Mouse (Mus musculus) CH12.LX (cell line): Measurements from ENCODE around the gene Bckdk. TPM values are rescaled to one million over a fixed set of nuclear protein-coding genes. Genes with fewer than 3 reads are reported as not detected.

ENCODE experiments used
- DNase-seq: peaks from one replicate; pipeline ENCODE4 v3.0.0-alpha.2; 2013; ENCODE audit errors: extremely low read depth
- H3K27ac ChIP-seq: 2 replicates; pipeline ENCODE4 v1.5.1; 2012; ENCODE audit warnings: low read depth, mild to moderate bottlenecking, control low read depth, moderate library complexity; ENCODE audit not compliant: insufficient read depth
- H3K27me3 ChIP-seq: replicated peaks from 2 replicates; pipeline ENCODE3; 2012; ENCODE audit warnings: inconsistent platforms
- H3K36me3 ChIP-seq, 2 experiments: replicated peaks in 1 of 2; 2 replicates each; pipeline versions ENCODE3 to v1.6.1; 2012; ENCODE audit warnings: inconsistent platforms in 1 of 2, low read length in 1 of 2, mild to moderate bottlenecking in 1 of 2, mixed read lengths in 1 of 2, moderate library complexity in 1 of 2; ENCODE audit not compliant: control insufficient read depth in 1 of 2, insufficient read depth in 1 of 2
- H3K4me1 ChIP-seq, 2 experiments: 2 replicates each; pipeline ENCODE4 v1.6.1; 2012; ENCODE audit warnings: inconsistent platforms in 1 of 2, moderate library complexity in 1 of 2; ENCODE audit not compliant: insufficient read depth in 2 of 2, control insufficient read depth in 1 of 2
- H3K4me2 ChIP-seq: 2 replicates; pipeline ENCODE4 v1.6.1; 2012; ENCODE audit warnings: low read depth, mild to moderate bottlenecking, control low read depth; ENCODE audit not compliant: poor library complexity, insufficient read depth, severe bottlenecking
- H3K4me3 ChIP-seq, 3 experiments: fragments of 150-350 bp in 1 of 3; sonication (generic) in 1 of 3; replicated peaks in 1 of 3; 2 replicates each; pipeline versions ENCODE3 to v1.5.1; 2011 to 2012; ENCODE audit warnings: low read depth in 2 of 3, low read length in 2 of 3, mild to moderate bottlenecking in 2 of 3, moderate library complexity in 2 of 3, control low read depth in 1 of 3, improper control_type of control experiment in 1 of 3, inconsistent platforms in 1 of 3, mixed read lengths in 1 of 3; ENCODE audit not compliant: poor library complexity in 1 of 3
- H3K79me2 ChIP-seq: replicated peaks from 2 replicates; pipeline ENCODE4 v1.6.1; 2012; ENCODE audit warnings: mild to moderate bottlenecking, moderate library complexity; ENCODE audit not compliant: control insufficient read depth, poor library complexity, insufficient read depth, severe bottlenecking; ENCODE audit errors: extremely low read depth
- H3K9ac ChIP-seq: 2 replicates; pipeline ENCODE4 v1.6.1; 2012; ENCODE audit warnings: low read depth, mild to moderate bottlenecking, control low read depth, moderate library complexity; ENCODE audit not compliant: insufficient read depth
- H3K9me3 ChIP-seq: replicated peaks from 2 replicates; pipeline ENCODE3; 2012; ENCODE audit warnings: low read length, inconsistent platforms, mixed read lengths
- BHLHE40 ChIP-seq: IDR thresholded peaks from 2 replicates; pipeline ENCODE4 v1.6.1; 2011; ENCODE audit warnings: mild to moderate bottlenecking, low read depth, low read length, improper control_type of control experiment
- CHD1 ChIP-seq: IDR thresholded peaks from 2 replicates; pipeline ENCODE4 v1.6.1; 2012; ENCODE audit warnings: low read depth, low read length, improper control_type of control experiment, inconsistent platforms
- CHD2 ChIP-seq: IDR thresholded peaks from 2 replicates; pipeline ENCODE4 v1.6.1; 2011; ENCODE audit warnings: low read length, improper control_type of control experiment
- CTCF ChIP-seq, 2 experiments: IDR thresholded peaks in 1 of 2; conservative IDR thresholded peaks in 1 of 2; 2 replicates each; pipeline ENCODE4 v1.5.1; 2011 to 2012; ENCODE audit warnings: low read depth in 2 of 2, low read length in 2 of 2, improper control_type of control experiment in 1 of 2, inconsistent platforms in 1 of 2, mild to moderate bottlenecking in 1 of 2, moderate library complexity in 1 of 2
- E2F4 ChIP-seq: IDR thresholded peaks from 2 replicates; pipeline ENCODE4 v1.6.1; 2011; ENCODE audit warnings: low read depth, low read length, improper control_type of control experiment; ENCODE audit not compliant: insufficient replicate concordance
- HCFC1 ChIP-seq: IDR thresholded peaks from 2 replicates; pipeline ENCODE4 v1.6.1; 2012; ENCODE audit warnings: low read depth, mild to moderate bottlenecking, inconsistent platforms, low read length, improper control_type of control experiment
- IRF4 ChIP-seq: IDR thresholded peaks from 2 replicates; pipeline ENCODE4 v1.6.1; 2014; ENCODE audit warnings: low read depth, mild to moderate bottlenecking, inconsistent platforms, low read length, improper control_type of control experiment
- JUN ChIP-seq: IDR thresholded peaks from 2 replicates; pipeline ENCODE4 v1.6.1; 2011; ENCODE audit warnings: low read depth, mild to moderate bottlenecking, low read length, improper control_type of control experiment, moderate library complexity; ENCODE audit not compliant: insufficient read depth
- MAX ChIP-seq: IDR thresholded peaks from 2 replicates; pipeline ENCODE4 v1.6.1; 2011; ENCODE audit warnings: low read length, improper control_type of control experiment
- MAZ ChIP-seq: IDR thresholded peaks from 2 replicates; pipeline ENCODE4 v1.6.1; 2012; ENCODE audit warnings: low read depth, mild to moderate bottlenecking, inconsistent platforms, low read length, improper control_type of control experiment, moderate library complexity
- MXI1 ChIP-seq: IDR thresholded peaks from 2 replicates; pipeline ENCODE4 v1.6.1; 2011; ENCODE audit warnings: mild to moderate bottlenecking, low read depth, low read length, improper control_type of control experiment
- MYC ChIP-seq: IDR thresholded peaks from 2 replicates; pipeline ENCODE4 v1.6.1; 2011; ENCODE audit warnings: low read depth, mild to moderate bottlenecking, improper control_type of control experiment, low read length
- NELFE ChIP-seq: IDR thresholded peaks from 2 replicates; pipeline ENCODE4 v1.6.1; 2011; ENCODE audit warnings: low read depth, low read length, improper control_type of control experiment
- NRF1 ChIP-seq: IDR thresholded peaks from 2 replicates; pipeline ENCODE4 v1.6.1; 2014; ENCODE audit warnings: low read depth, mild to moderate bottlenecking, inconsistent platforms, low read length, improper control_type of control experiment, moderate library complexity
- PAX5 ChIP-seq: IDR thresholded peaks from 2 replicates; pipeline ENCODE4 v1.6.1; 2012; ENCODE audit warnings: low read length, inconsistent platforms, mixed read lengths
- RCOR1 ChIP-seq: conservative IDR thresholded peaks from 2 replicates; pipeline ENCODE4 v1.6.1; 2012; ENCODE audit warnings: low read depth, mild to moderate bottlenecking, inconsistent platforms, low read length, improper control_type of control experiment
- SMC3 ChIP-seq: IDR thresholded peaks from 2 replicates; pipeline ENCODE4 v1.6.1; 2011; ENCODE audit warnings: low read depth, low read length, improper control_type of control experiment
- TBP ChIP-seq: conservative IDR thresholded peaks from 2 replicates; pipeline ENCODE4 v1.6.1; 2011; ENCODE audit warnings: low read depth, low read length, improper control_type of control experiment
- TCF12 ChIP-seq: IDR thresholded peaks from 2 replicates; pipeline ENCODE4 v1.6.1; 2014; ENCODE audit warnings: low read depth, mild to moderate bottlenecking, inconsistent platforms, low read length, improper control_type of control experiment
- USF1 ChIP-seq: IDR thresholded peaks from 2 replicates; pipeline ENCODE4 v1.6.1; 2014; ENCODE audit warnings: low read depth, mild to moderate bottlenecking, inconsistent platforms, low read length, improper control_type of control experiment
- USF2 ChIP-seq: conservative IDR thresholded peaks from 2 replicates; pipeline ENCODE4 v1.6.1; 2011; ENCODE audit warnings: low read depth, low read length, improper control_type of control experiment
- ZMIZ1 ChIP-seq: IDR thresholded peaks from 2 replicates; pipeline ENCODE4 v1.6.1; 2012; ENCODE audit warnings: low read depth, mild to moderate bottlenecking, inconsistent platforms, low read length, improper control_type of control experiment
- ZNF384 ChIP-seq: IDR thresholded peaks from 2 replicates; pipeline ENCODE4 v1.6.1; 2012; ENCODE audit warnings: low read depth, low read length, improper control_type of control experiment, inconsistent platforms
- dilution Hi-C: fragments of 300-500 bp; cut with MboI; formaldehyde crosslinking; loops from 2 replicates; pipeline ENCODE4 v1.14.3; 2020; ENCODE audit warnings: low sequenced_read_pairs; ENCODE audit not compliant: extremely low pct_unique_long_range_greater_than_20kb, extremely low pct_ligation_motif_present
- in situ Hi-C: fragments of 300-500 bp; cut with MboI; formaldehyde crosslinking; loops from 3 replicates; pipeline ENCODE4 v1.14.3; 2019; ENCODE audit warnings: low sequenced_read_pairs, low pct_ligation_motif_present, low pct_unique_long_range_greater_than_20kb, mixed read lengths
- polyA plus RNA-seq: library from polyadenylated mRNA; unstranded; fragments of >175 nt; gene quantifications from 2 replicates; pipeline ENCODE4 v1.2.1, GENCODE M21; 2012; ENCODE audit warnings: low read depth; ENCODE audit not compliant: insufficient read length
- total RNA-seq, 2 experiments: library from RNA; depleted of rRNA; stranded (reverse); fragments of 300-350 nt in 1 of 2; fragments of >200 nt in 1 of 2; gene quantifications; 2 replicates each; pipeline ENCODE4 v1.2.3; 2012 to 2014

Gene Bckdk
- total and polyA plus RNA-seq, 3 experiments, result 38.4 to 62.7 (median 61.8) TPM

DNA sequence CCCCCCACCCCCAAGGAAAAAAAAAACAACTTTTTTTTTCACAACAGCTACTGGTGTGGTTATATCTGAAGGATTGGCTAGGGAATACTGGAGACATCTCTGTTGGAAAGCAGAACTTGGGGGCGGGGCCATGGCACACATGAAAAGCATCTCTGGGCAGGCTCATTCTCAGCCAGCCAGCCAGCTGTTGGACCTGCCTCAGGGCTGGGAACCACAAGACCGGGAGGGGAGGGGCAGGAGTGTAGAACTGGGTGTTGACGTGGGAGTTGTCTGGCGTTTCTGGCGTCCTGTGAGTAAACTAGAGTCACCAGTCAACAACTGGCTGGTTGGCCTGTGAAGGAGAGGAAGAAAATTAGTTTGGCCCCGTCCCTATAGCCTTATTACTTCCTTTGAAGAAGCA is 17.9 kb upstream of the Bckdk start:
- peak; percentile 20 for DNase-seq
- no peaks in the 10 kb centered on the region; the same call in 1 of the 2 replicates for H3K79me2 ChIP-seq
- no peak overlapping the region for H3K4me2 ChIP-seq
- H3K9ac ChIP-seq, result no peak overlapping the region
- peaks cover 78 to 98% of the 10 kb centered on the region in 2 experiments for H3K36me3 ChIP-seq
- dilution Hi-C loops, result no loop called here
- H3K27ac ChIP-seq, result no peak overlapping the region
- H3K4me1 ChIP-seq, result peaks cover 3 to 47% of the 10 kb centered on the region in 2 experiments
- in situ Hi-C loops, result no loop called here
- TF ChIP-seq IRF4, result no peak
- no peak for TF ChIP-seq JUN
- TF ChIP-seq NELFE, result no peak
- TF ChIP-seq CHD2, result no peak
- TF ChIP-seq CHD1, result no peak
- TF ChIP-seq RCOR1, result no peak
- no peak for TF ChIP-seq SMC3
- TF ChIP-seq TCF12, result no peak
- no peak for TF ChIP-seq CTCF (conservative IDR thresholded peaks at IDR 0.05 in 1 of 2, IDR thresholded peaks at IDR 0.05 in 1 of 2; ENCODE audit: low read depth in 2 of 2, low read length in 2 of 2)
- no peak for TF ChIP-seq MAX
- H3K4me3 ChIP-seq, result no peak overlapping the region
- peaks cover 17% of the 10 kb centered on the region for H3K9me3 ChIP-seq
- no peaks in the 10 kb centered on the region for H3K27me3 ChIP-seq

DNA sequence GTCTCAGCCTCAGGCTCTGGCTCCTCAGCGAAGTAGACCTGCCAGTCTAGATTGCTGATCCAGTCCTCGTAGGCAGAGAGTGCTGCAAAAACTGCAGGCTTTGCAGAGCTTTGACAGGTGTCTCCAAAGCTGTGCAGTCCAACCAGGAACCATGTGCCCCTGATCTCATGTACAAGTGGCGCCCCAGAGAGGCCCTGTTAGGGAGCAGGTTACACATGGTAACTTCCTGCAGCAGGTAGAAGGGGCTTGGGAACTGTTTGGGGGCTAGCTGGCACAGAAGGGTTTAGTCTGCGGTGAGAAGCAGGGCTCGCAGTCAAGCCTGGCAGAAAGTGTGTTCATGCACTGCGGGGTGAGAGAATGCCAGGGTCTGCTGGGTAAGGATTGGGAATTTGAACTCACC is 17.3 kb upstream of the Bckdk start:
- Histone ChIP-seq H3K4me1 (peaks cover 3 to 47% of the 10 kb centered on the region in 2 experiments), H3K36me3 (peaks cover 72 to 98% of the 10 kb centered on the region in 2 experiments), H3K9me3 (peaks cover 11% of the 10 kb centered on the region), H3K27ac (no peak overlapping the region), H3K4me3 (no peak overlapping the region), H3K79me2 (no peaks in the 10 kb centered on the region; the same call in 1 of the 2 replicates), H3K27me3 (no peaks in the 10 kb centered on the region), H3K4me2 (no peak overlapping the region), H3K9ac (no peak overlapping the region)
- dilution Hi-C loops, result no loop called here
- in situ Hi-C loops, result no loop called here
- TF ChIP-seq MYC (no peak), MXI1 (no peak), ZMIZ1 (no peak), HCFC1 (no peak), ZNF384 (no peak), NRF1 (no peak)
- no peak for DNase-seq

DNA sequence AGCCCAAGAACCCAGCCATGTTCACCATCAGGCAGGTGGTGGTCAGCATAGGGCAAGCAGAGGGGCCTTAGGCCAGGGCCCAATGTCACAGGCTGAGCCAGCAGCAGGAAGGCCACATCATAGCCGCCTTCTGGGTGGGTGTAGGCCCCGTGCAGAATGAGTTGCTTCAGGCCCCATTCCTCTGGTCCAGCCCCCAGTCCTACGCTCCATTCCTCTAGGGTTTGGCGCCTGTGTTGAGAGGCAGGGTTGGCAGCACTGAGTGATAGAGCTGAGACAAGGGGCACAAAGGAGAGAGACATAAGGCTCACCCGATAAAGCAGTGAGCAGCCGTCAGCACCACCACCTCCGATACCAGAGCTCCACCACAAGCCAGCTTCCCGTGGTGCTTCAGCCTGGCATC is 16.7 kb upstream of the Bckdk start:
- Histone ChIP-seq H3K79me2 (no peaks in the 10 kb centered on the region; the same call in 1 of the 2 replicates), H3K9ac (no peak overlapping the region), H3K4me2 (no peak overlapping the region), H3K36me3 (peaks cover 66 to 98% of the 10 kb centered on the region in 2 experiments), H3K27ac (no peak overlapping the region), H3K4me1 (peaks cover 3 to 47% of the 10 kb centered on the region in 2 experiments), H3K27me3 (no peaks in the 10 kb centered on the region), H3K9me3 (peaks cover 4% of the 10 kb centered on the region), H3K4me3 (no peak overlapping the region)
- in situ Hi-C loops, result no loop called here
- dilution Hi-C loops, result no loop called here
- no peak for DNase-seq
- TF ChIP-seq HCFC1, result no peak
- TF ChIP-seq JUN, result no peak
- TF ChIP-seq USF2, result no peak
- TF ChIP-seq TBP, result no peak
- no peak for TF ChIP-seq MYC
- no peak for TF ChIP-seq PAX5
- TF ChIP-seq BHLHE40, result no peak
- no peak for TF ChIP-seq NELFE
- no peak for TF ChIP-seq IRF4
- TF ChIP-seq USF1, result no peak
- TF ChIP-seq MAZ, result no peak
- TF ChIP-seq E2F4, result no peak
